Mouse (Mus musculus) olfactory bulb, adult 2 months (tissue): Measurements from ENCODE around the gene Stk11.

Experiments
- CTCF ChIP-seq: fragments of 200-500 bp; IDR thresholded peaks from 2 replicates; pipeline ENCODE4 v1.5.1; 2012; ENCODE audit warnings: low read depth, mild to moderate bottlenecking, low read length, moderate library complexity; ENCODE audit not compliant: insufficient read depth
- POLR2A ChIP-seq: fragments of 200-500 bp; IDR thresholded peaks from 2 replicates; pipeline ENCODE4 v1.6.1; 2012; ENCODE audit warnings: mild to moderate bottlenecking, low read depth, low read length, moderate library complexity; ENCODE audit not compliant: insufficient read depth

DNA sequence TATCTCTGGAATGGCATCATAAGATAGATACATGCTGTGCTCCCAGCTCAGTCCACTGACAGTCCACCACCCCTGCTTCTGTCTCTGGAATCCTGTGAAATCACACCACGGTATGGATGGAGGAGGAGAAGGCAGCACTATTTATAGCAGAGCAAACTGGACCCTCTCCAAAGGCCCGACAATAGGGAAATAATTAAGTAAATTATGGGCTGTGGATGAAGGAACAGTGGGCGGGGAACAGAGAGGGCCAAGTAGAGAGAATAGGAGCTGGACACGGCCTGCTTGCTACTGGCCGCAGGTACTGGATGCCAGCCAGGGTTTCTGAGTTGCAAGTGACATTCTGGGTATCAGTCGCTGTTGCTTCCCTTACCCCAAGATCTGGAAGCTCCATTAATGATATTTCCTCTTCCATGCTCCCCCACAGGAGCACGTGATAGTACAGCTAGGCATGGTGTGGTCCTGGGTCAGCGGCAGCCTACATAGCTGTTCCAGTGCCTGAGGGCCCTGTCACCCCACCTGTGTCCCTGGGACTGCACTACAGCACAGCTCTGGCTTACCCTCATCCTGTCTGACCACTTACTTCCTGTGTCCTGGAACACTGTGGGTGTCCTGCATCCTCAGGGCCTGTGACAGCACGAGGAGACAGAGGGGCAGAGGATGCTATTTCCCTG lies 30.7 kb upstream of the Stk11 start:
- TF ChIP-seq CTCF: no peak
- TF ChIP-seq POLR2A: no peak
